Mouse (Mus musculus) erythroblast, embryonic 14.5 days (primary cell): Measurements from ENCODE around the gene Gper1. TPM values are rescaled to one million over a fixed set of nuclear protein-coding genes. Genes with fewer than 3 reads are reported as not detected.

ENCODE experiments used
- H3K27me3 ChIP-seq: 2 replicates; pipeline ENCODE4 v1.6.1; 2012; ENCODE audit warnings: inconsistent platforms; ENCODE audit not compliant: control insufficient read depth
- H3K36me3 ChIP-seq: 2 replicates; pipeline ENCODE4 v1.6.1; 2012; ENCODE audit warnings: mild to moderate bottlenecking, inconsistent platforms; ENCODE audit not compliant: control insufficient read depth
- H3K4me1 ChIP-seq: 2 replicates; pipeline ENCODE4 v1.6.1; 2012; ENCODE audit warnings: inconsistent platforms; ENCODE audit not compliant: control insufficient read depth
- H3K4me3 ChIP-seq: replicated peaks from 2 replicates; pipeline ENCODE3; 2012; ENCODE audit warnings: moderate library complexity, mild to moderate bottlenecking, inconsistent platforms
- H3K9me3 ChIP-seq: 2 replicates; pipeline ENCODE4 v1.6.1; 2012; ENCODE audit warnings: low read length, inconsistent platforms, mixed read lengths; ENCODE audit not compliant: control insufficient read depth
- GATA1 ChIP-seq: IDR thresholded peaks from 2 replicates; pipeline ENCODE4 v1.6.1; 2012; ENCODE audit warnings: low read length, inconsistent platforms, mixed read lengths
- TAL1 ChIP-seq: IDR thresholded peaks from 3 replicates; pipeline ENCODE4 v1.6.1; 2012; ENCODE audit warnings: low read length, inconsistent platforms, mixed read lengths
- polyA plus RNA-seq: library from polyadenylated mRNA; stranded (reverse); fragments of >175 nt; gene quantifications from 2 replicates; pipeline ENCODE4 v1.2.3, GENCODE M21; 2012

Gper1 gene
- polyA plus RNA-seq, 1 experiment = not detected

DNA sequence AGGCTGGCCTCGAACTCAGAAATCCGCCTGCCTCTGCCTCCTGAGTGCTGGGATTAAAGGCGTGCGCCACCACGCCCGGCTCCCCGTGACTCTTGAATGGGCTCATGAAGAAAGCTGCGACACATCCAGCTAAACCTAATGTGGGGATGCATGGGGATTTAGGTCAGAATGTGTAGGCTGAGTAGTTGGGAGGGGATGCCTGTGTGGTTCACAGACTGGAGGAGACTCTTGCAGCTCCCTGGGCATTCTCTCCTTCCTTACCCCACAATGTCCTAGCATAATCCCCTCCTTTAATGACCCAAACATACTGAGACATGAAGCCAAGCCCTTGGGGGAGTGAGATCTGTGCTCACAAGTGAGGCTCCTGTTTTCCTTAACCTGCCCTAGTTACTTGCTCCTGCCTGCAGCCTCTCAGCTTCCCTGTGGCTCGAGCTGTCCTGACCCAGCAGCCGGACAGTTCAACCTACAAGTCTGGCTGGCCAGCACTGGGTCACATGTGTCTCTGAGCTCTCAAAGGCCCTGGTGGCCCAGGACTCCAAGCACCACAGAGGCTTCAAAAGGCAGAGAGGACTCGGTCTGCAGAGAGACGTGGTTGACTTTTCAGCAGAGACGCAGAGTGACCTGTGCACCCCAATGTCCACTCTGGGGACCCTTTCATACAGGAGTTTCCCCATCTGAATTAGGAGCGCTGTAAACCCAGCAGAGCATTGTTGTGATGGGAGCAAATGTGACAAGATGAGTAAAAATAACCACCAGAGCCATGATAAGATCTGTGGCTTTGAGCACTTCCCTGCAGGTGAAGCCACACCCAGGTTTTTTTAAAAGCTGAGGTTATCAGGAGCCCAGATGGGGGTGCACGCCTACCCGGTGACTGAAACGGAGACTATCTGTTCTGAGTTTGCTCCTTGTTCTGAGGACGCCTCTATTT, 41.1 kb upstream of the Gper1 start:
- Histone ChIP-seq H3K27me3 (no peaks in the 10 kb centered on the region), H3K36me3 (peaks cover 51% of the 10 kb centered on the region), H3K9me3 (no peaks in the 10 kb centered on the region), H3K4me3 (peak overlapping the region; percentile 64), H3K4me1 (peaks cover 94% of the 10 kb centered on the region)
- TF ChIP-seq GATA1 (peak; percentile 91), TAL1 (peak; percentile 68)

DNA sequence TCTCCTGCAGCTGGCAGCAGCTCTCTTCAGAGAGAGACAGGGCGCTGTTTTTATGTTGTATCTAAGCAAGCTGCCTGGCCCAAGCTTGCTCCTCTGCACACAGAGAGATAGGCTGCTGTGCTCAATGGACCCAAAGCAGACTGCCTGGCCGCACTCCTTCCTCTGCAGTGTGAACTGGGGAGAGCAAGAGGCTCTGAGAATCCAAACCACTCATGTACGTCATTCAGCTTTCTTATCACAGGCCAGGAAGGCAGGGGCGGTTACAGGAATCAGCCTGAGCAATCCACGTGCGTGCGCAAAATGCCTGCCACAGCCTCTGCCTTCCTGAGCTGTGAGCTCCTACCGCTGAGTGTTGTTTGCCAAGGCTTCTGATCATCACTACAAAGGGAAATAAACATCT, 40.2 kb upstream of the Gper1 start:
- Histone ChIP-seq H3K27me3 (no peaks in the 10 kb centered on the region), H3K4me3 (peak overlapping the region; percentile 64), H3K36me3 (peaks cover 61% of the 10 kb centered on the region), H3K9me3 (no peaks in the 10 kb centered on the region), H3K4me1 (peaks cover 94% of the 10 kb centered on the region)
- TF ChIP-seq TAL1 (peak; percentile 53), GATA1 (peak; percentile 90)

DNA sequence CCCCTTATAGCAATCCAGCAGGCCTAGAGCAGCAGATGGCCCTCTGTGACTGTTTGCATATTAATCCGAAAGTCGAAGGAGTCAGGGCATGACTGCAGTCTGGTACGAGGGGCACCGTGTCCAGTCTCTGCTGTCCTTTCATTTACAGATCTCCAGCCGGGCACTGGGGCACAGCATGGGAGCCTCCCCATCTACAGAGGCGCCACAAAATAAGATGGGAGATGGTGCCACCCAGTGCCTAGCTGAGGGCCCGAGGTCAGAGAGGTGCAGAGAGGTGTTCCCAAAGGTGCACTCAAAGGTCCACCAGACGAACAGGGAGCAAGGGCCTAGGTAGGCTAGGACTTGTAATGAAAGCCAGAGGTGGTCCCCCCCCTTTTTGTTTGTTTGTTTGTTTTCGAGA, 39.7 kb upstream of the Gper1 start:
- Histone ChIP-seq H3K36me3 (peaks cover 63% of the 10 kb centered on the region), H3K4me1 (peaks cover 94% of the 10 kb centered on the region), H3K9me3 (no peaks in the 10 kb centered on the region), H3K4me3 (peak overlapping the region; percentile 64), H3K27me3 (no peaks in the 10 kb centered on the region)
- TF ChIP-seq GATA1 = no peak
- TF ChIP-seq TAL1 = no peak

DNA sequence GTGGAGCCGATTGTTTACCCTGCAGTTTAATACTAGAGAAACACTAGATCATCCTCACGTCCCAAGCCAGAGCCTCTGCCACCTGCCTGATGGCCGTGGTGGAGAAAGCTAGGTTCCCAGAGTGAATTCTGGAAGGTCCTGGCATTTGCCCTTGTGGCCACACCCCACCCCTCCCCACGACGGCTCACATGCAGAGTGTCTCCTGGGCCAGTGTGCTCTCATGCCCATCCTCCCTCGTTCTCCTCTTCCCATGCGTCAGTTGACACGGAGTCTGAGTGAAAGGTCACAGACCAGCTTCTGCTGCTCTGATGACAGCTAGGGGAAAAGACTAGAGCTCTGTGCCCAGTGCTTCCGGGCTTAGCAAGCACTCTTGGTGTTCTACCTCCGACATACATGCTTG, 38.4 kb upstream of the Gper1 start:
- H3K27me3 ChIP-seq = no peaks in the 10 kb centered on the region
- TF ChIP-seq GATA1 (no peak), TAL1 (no peak)
- peaks cover 94% of the 10 kb centered on the region for H3K4me1 ChIP-seq
- peaks cover 75% of the 10 kb centered on the region for H3K36me3 ChIP-seq
- H3K9me3 ChIP-seq = no peaks in the 10 kb centered on the region
- H3K4me3 ChIP-seq = peak overlapping the region; percentile 64

DNA sequence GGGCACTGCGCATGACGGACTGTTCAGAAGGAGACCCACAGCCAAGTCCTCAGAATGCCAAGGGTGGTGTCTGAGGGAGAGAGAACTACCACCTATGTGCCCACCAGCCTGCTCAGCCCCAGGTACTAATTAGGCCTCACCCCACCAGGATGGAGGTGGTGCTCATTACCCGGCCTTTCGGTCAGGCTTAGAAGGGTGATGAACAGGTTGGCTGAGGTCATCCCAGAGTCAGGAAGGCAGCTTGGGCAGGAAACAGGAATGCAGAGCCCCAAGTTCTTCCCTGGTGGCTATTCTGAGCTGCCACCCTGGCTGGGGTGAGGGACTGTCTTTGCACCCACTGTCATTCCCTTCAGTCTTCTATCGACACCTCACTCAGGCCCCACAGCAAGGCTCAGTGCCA, 36.9 kb upstream of the Gper1 start:
- H3K4me3 ChIP-seq = peak overlapping the region; percentile 17
- H3K27me3 ChIP-seq = no peaks in the 10 kb centered on the region
- no peaks in the 10 kb centered on the region for H3K9me3 ChIP-seq
- peaks cover 95% of the 10 kb centered on the region for H3K4me1 ChIP-seq
- peaks cover 88% of the 10 kb centered on the region for H3K36me3 ChIP-seq
- TF ChIP-seq TAL1 = no peak
- TF ChIP-seq GATA1 = no peak

DNA sequence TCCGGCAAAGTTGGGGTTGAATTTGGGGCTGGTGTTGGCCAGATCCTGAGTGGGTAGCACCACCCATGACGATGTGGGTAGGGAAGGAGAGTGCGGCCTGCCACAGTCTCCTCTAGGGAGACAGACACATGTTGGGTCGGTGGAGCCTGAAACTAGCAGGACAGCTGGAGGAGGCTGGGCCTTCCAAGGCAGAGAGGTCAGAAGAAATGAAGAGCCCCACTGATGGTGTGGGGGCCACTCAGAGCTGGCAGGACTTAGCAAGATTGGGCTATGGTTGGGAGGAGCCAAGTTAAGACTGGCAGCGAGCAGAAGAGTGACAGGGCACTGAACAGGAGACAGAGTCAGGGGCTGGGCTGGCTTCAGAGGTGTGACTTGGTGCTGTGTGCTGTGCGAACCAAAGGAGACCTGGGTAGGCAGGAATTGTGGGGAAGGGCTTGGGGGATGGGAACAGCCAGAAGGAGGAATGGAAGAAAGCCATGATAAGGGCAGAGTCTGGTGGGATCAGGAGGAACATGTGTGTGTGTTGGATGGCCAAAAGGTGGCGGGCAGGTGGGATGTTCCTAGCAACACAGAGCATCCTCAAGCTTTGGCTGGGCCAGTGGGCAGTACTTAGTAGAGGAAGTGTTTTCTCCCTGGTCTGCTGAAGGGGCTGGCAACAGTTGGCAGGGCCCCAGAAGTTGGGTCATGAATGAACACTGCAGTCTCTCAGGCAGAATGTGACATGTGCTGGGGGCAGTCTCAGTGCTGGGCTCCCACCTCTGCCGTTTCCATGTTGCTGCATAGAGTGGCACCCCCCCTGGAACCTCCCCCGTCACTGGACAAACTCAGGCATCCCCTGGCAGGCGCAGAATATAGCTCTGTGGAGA, 35.4 kb upstream of the Gper1 start:
- Histone ChIP-seq H3K4me1 (peaks cover 96% of the 10 kb centered on the region), H3K9me3 (no peaks in the 10 kb centered on the region), H3K36me3 (peaks cover 96% of the 10 kb centered on the region), H3K4me3 (peak overlapping the region; percentile 78), H3K27me3 (no peaks in the 10 kb centered on the region; the same call in 1 of the 2 replicates)
- TF ChIP-seq GATA1 (no peak), TAL1 (no peak)

DNA sequence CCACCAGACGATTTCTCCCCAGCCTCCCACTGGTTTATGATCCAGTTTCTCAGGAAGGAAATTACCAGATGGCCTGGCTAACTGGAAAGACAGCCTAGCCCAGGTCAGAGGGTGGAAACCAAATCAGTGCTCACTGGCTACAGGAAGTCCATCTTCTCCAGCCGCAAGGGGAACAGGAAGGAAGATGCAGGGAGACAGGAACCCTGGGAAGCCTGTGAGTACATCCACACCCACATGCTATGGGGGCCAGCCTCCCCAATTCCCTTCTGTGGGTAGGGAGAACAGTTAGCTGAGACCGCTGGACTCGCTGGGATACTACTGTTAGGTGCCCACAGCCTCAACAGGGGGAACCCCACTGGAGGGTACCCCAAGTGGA, 34.8 kb upstream of the Gper1 start:
- Histone ChIP-seq H3K4me1 (peaks cover 96% of the 10 kb centered on the region), H3K27me3 (no peaks in the 10 kb centered on the region; the same call in 1 of the 2 replicates), H3K9me3 (no peaks in the 10 kb centered on the region), H3K36me3 (peaks cover 96% of the 10 kb centered on the region), H3K4me3 (peak overlapping the region; percentile 78)
- TF ChIP-seq GATA1 (no peak), TAL1 (no peak)

DNA sequence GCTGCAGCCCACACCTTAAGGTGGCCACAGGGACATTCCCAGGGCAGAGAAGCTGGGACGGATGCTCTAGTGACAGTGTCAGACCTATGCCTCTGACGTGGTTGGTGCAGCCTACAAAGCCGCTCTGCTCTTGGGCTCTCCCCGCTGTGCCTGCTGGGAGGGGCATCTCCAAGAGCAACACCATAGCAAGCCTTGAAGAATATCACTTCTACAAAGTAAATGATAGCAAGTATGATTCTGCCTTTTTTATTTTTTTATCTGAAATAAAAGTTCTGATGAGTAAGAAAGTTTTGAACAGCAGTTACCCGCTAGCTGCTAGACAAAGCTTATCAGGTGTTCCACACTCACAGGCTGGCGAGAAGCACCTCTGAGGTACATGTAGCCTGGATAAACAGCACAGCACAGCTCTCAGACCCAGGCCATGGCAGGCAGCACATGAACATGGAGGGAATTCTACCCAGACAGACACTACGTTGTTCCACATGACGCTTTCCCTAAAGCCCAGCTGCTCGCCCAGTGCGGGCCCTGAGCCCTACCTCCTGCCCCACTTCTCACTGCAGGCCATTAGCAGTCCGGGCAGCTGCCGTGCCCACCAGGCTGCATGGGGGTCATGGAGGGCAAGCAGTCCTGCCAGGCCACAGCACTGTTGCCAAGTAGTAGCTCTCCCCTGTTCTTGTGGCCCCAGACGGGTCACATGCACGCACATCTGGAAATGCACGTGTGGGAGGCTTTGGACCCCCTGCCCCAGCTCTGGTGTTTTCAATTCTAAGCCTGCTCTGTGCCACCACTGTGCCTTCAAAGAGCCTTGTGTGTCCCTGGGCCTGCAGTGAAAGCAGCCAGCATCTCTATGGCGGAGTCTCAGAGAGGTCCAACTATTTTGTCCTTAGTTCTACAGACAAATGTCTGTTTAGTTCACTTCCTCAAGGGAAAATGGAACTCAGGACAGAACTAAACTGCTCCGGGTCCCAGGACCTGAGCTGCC, 34.0 kb upstream of the Gper1 start:
- peaks cover 96% of the 10 kb centered on the region for H3K36me3 ChIP-seq
- TF ChIP-seq TAL1 (peak; percentile 70), GATA1 (peak; percentile 60)
- H3K4me1 ChIP-seq = peaks cover 96% of the 10 kb centered on the region
- H3K27me3 ChIP-seq = no peaks in the 10 kb centered on the region; the same call in 1 of the 2 replicates
- H3K9me3 ChIP-seq = no peaks in the 10 kb centered on the region
- H3K4me3 ChIP-seq = peak overlapping the region; percentile 78
